In the genomic region with DNA sequence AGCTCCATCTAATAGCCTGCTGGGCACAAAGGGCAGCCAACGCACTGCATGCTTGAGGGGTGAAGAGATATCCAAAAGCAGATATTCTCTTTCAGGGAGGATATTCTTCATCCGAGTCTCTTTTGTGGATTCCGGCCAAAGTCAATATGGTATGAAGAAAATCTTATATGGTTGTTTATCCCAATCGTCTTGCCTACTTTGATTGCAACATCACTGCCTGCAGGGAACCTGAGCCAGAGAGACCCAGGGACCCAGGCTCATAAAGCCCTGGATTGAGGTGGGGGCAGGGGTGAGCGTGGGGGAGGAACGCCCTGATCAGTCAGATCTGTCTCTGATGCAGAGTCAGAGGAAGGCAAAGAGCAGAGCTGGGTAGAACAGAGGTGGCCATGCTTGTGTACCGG, we compare ENCODE assay signal across 19 mouse cellular contexts. TPM values are rescaled to one million over a fixed set of nuclear protein-coding genes. Genes with fewer than 3 reads are reported as not detected.
DNase-seq lines count a peak whose midpoint lies in the region; ATAC-seq and TF ChIP-seq lines count a peak whose summit lies in the region.
"Had no signal": no experiment of that assay in that cellular context is flagged by ENCODE, and none has a peak within 500 bp of the region (broad histone marks: within the 10 kb centered on the region; RNA-seq: fewer than 3 reads in every experiment).

No protein-coding gene starts in this region.

- no peaks in the 10 kb centered on the region for H3K27me3 ChIP-seq in kidney, embryonic 15.5 days
- no peaks in the 10 kb centered on the region for H3K27me3 ChIP-seq in intestine, embryonic 14.5 days (replicated peaks; ENCODE audit: control insufficient read depth, insufficient read depth, low read length)
- H3K27me3 ChIP-seq: liver, embryonic 15.5 days had no signal

- no peak overlapping the region for H3K27ac ChIP-seq in kidney, embryonic 15.5 days
- no peak overlapping the region for H3K27ac ChIP-seq in intestine, embryonic 14.5 days (ENCODE audit: low read depth)
- H3K27ac ChIP-seq: heart, embryonic 10.5 days; liver, embryonic 15.5 days had no signal

- 35% methylated on average over 7 of the region's 7 CpGs for WGBS in kidney, embryonic 15.5 days
- WGBS in intestine, embryonic 14.5 days: 54% methylated on average over 7 of the region's 7 CpGs

- no peaks in the 10 kb centered on the region for H3K9me3 ChIP-seq in kidney, embryonic 15.5 days (replicated peaks)
- H3K9me3 ChIP-seq in intestine, embryonic 14.5 days (ENCODE audit: control insufficient read depth, low read length): no peaks in the 10 kb centered on the region
- H3K9me3 ChIP-seq: heart, embryonic 10.5 days; liver, embryonic 15.5 days had no signal

- H3K4me1 ChIP-seq in kidney, embryonic 15.5 days: peaks cover 10% of the 10 kb centered on the region; the same call in 1 of the 2 replicates
- no peaks in the 10 kb centered on the region for H3K4me1 ChIP-seq in intestine, embryonic 14.5 days (replicated peaks; ENCODE audit: control insufficient read depth, insufficient read depth, low read length)
- H3K4me1 ChIP-seq: heart, embryonic 10.5 days; liver, embryonic 15.5 days had no signal

- DNase-seq in kidney, postnatal 14 days: no peak
- peak; percentile 10 for DNase-seq in 3T3-L1 (ENCODE audit: low read depth, low spot score)
- peak; percentile 38 for DNase-seq in brain, embryonic 14.5 days (ENCODE audit: low read depth)
- no peak for DNase-seq in intestine, embryonic 14.5 days (ENCODE audit: low spot score)
- no peak for DNase-seq in adrenal gland, postnatal 14 days
- DNase-seq in left cerebral cortex, postnatal 25 days (ENCODE audit: low spot score in 2 of 2): no peak
- DNase-seq: adrenal gland, postnatal 36 days; cerebellum, postnatal 10 days; embryo, embryonic 11 days; gastrocnemius, postnatal 10 days; heart, postnatal 14 days; kidney, postnatal 25 days; lung, postnatal 10 days had no signal

- no peak overlapping the region for H3K9ac ChIP-seq in kidney, embryonic 15.5 days
- H3K9ac ChIP-seq in intestine, embryonic 14.5 days (ENCODE audit: low read length): no peak overlapping the region
- H3K9ac ChIP-seq: liver, embryonic 15.5 days had no signal

- H3K4me3 ChIP-seq in kidney, embryonic 15.5 days (replicated peaks): no peak overlapping the region
- no peak overlapping the region for H3K4me3 ChIP-seq in intestine, embryonic 14.5 days (ENCODE audit: low read depth, low read length)
- H3K4me3 ChIP-seq: heart, embryonic 10.5 days; liver, embryonic 15.5 days had no signal

- TF ChIP-seq POLR2A in brain, embryonic 14.5 days (IDR thresholded peaks at IDR 0.05; ENCODE audit: borderline replicate concordance, extremely low read depth, insufficient read depth, insufficient read length, poor library complexity, severe bottlenecking): no peak

- H3K36me3 ChIP-seq in kidney, embryonic 15.5 days: no peaks in the 10 kb centered on the region
- H3K36me3 ChIP-seq in intestine, embryonic 14.5 days (ENCODE audit: control insufficient read depth, insufficient read depth, low read length): no peaks in the 10 kb centered on the region
- H3K36me3 ChIP-seq: heart, embryonic 10.5 days; liver, embryonic 15.5 days had no signal

- no peak overlapping the region for H3K4me2 ChIP-seq in kidney, embryonic 15.5 days
- no peak overlapping the region for H3K4me2 ChIP-seq in intestine, embryonic 14.5 days (ENCODE audit: low read length)
- H3K4me2 ChIP-seq: liver, embryonic 15.5 days had no signal

- TF ChIP-seq CTCF in brain, embryonic 14.5 days (IDR thresholded peaks at IDR 0.05; ENCODE audit: borderline replicate concordance, extremely low read depth, insufficient read depth, insufficient read length): no peak

- intact Hi-C loops in left cerebral cortex, postnatal 25 days (cut with DNase I): no loop called here

- peak; percentile 73 for ATAC-seq in kidney, embryonic 15.5 days (replicated peaks; ENCODE audit: low FRiP score)
- 0 out of 2 replicates have a peak, but pooled peaks have one; percentile 32 for ATAC-seq in intestine, embryonic 14.5 days (replicated peaks; ENCODE audit: low FRiP score, low TSS enrichment, low read depth)
- ATAC-seq: CD4-positive, CD25-positive, alpha-beta regulatory T cell, adult 4 months had no signal

RNA-seq across cellular contexts. Expression of gene Fam160a1, which starts 52.2 kb away (rescaled TPM):
- 5.0 and 5.1 TPM in 2 replicates for polyA plus RNA-seq in kidney, embryonic 15.5 days (2015; fragmentation: Nextera tagmentation; extraction: Ambion mirVana)
- polyA plus RNA-seq in brain, embryonic 14.5 days (2012; rRNA removed): 0.49 and 0.53 TPM in 2 replicates
- 3.3 and 4.2 TPM in 2 replicates for polyA plus RNA-seq in intestine, embryonic 14.5 days (2014; fragmentation: Nextera tagmentation; extraction: Ambion mirVana)
- 5.9 and 6.9 TPM in 2 replicates for total RNA-seq in adrenal gland, postnatal 14 days (2021)
- 1 to 10 TPM; 3.6 to 5.2 TPM for total RNA-seq in left cerebral cortex, postnatal 25 days (2021)
- total RNA-seq: megakaryocyte-erythroid progenitor cell, adult 5-6 weeks; MEL had no signal

Comparison
In these comparisons a context has a peak if more than half of its experiments do, and no peak if none do; other contexts are left out.
1. DNase-seq: peak in 3T3-L1 (single experiment) and brain, embryonic 14.5 days (single experiment); none in kidney, postnatal 14 days (single experiment), intestine, embryonic 14.5 days (single experiment), adrenal gland, postnatal 14 days (single experiment) and left cerebral cortex, postnatal 25 days (0 of 2).